Mouse (Mus musculus) 3134 (cell line): ENCODE measurements around the gene Lypd3.
"Not testable (repeated sequence)": the region's sequence is repeated elsewhere in the genome, so short reads cannot be mapped to it uniquely, and the experiment has no call there.

Experiments
- DNase-seq: peaks from one replicate; pipeline ENCODE4 v3.0.0-alpha.2; 2011; ENCODE audit warnings: low spot score; ENCODE audit not compliant: insufficient read length; ENCODE audit errors: extremely low read depth

The Lypd3 gene

DNA sequence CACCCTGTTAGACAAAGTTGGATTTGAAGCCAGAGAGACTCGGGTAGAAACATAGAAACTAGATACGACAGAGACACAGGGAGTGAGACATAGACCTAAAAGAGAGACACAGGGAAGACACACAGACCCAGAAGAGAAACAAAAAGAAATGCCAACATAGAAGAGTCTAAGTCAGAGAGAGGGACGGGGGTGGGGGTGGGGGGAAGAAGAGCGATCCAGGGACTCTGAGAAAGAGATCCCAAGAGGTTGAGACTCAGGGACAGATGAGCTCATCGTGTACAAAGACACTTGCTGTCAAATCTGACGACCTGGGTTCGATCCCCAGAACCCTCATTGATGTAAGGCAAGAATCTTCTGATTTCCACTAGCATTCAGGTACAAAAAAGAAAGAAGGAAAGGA lies 24.6 kb upstream of the Lypd3 start:
- no peak for DNase-seq

DNA sequence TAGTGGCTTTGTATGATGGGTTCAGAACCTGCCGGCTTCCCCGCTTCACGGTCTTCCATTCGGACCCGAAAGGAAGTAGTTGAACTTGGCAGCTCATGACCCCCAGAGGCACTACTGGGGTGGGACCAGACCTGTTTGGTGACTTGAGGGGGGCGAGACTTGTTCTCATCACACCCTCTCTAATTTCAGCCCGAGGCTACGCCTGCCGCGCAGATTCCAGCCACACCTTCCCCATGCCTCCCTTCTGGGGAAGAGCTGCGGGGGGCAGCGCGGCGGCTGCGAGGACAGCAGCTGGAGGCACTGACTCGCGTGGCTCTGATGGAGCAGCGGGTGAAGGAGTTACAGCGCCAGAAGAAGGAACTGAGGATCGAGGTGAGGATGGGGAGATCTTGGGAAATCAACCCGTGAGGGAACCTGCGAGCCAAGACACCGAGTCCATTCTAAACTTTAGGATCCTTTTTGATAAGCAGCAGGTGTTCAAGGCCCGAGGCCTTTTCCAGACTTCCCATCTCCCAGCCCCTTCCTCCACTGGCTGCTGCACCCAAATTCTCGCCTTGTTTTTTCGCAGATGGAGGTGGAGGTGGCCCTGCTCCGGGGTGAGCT lies 23.9 kb upstream of the Lypd3 start:
- DNase-seq, result no peak

DNA sequence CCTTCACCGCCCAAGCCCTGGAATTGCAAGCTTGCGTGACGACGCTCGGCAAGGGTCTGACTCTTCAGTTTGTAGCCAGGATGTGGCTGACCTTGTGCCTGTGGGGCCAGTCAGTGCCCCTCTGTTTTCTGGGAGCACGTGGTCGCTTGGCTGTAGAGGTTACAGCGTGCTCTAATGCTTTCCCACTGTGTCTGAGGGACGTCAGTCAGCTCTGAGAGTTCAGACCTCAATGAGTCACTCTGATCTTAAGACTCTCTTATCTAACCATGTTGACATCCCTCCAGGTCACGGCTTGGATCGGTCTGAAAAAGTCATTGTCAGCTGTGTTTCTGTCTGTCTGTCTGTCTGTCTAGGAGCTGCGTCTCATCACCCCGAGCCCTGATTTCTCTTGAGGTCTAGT lies 21.5 kb upstream of the Lypd3 start:
- DNase-seq, result no peak

DNA sequence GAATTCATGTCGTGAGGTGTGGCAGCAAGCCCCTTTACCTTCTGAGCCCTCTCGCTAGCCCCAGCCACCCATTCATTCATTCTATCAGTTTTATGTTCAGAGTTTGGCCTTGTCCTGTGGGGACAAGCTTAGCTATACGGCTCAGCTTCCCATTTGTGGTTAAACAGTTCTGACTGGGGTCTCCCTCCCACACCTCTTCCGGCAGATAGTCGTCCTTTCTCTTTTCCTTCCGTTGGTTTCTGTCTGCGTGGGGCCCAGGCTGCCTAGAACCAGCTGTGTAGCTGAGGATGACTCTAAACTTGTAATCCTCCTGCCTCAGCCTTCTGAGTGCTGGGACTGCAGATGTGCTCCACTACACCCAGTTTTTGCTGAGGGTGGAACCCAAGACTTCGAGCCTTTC lies 18.6 kb upstream of the Lypd3 start:
- no peak for DNase-seq

DNA sequence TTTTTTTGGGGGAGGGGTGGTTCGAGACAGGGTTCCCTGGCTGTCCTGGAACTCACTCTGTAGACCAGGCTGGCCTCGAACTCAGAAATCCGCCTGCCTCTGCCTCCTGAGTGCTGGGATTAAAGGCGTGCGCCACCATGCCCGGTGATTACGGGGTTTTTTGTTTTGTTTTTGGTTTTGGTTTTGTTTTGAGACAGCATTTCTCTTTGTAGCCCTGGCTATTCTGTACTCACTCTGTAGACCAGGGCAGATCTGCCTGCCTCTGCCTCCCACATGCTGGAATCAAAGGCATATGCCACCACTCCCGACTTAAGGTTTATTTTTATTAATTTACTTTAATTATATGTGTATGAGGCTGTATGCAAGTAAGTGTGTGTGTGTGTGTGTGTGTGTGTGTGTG lies 18.0 kb upstream of the Lypd3 start:
- not testable (repeated sequence) for DNase-seq

DNA sequence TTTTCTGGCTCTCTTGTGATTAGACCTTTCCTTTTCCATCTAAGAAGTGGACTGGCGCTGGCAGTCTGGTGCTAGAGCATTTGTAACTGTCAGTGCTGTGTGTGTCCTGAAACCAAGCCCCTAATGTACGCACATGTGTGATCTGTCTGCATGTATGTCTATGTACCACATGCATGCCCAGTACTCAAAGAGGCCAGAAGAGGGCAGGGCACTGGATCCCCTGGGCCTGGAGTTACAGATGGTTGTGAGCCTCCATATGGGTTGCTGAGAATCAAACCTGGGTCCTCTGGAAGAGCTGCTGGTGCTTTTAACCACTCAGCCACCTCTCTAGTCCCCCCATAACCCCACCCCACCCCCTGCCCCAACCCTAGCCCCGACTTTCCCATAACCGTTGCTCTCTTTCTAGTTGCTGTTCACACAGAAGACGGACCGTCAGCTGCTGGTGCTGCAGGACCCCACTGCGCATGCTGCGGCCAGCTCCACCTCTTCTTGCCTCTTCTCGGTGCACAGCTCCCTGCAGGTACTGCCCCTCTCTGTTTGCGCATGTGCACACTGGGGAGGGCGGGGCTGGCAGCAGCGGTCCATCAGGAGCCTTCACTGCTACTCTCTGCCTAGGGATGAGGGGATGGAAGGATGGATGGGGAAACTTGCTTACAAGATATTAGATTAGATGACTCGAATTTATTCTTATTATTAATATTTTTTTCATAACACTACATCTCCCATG lies 16.5 kb upstream of the Lypd3 start:
- DNase-seq, result no peak

DNA sequence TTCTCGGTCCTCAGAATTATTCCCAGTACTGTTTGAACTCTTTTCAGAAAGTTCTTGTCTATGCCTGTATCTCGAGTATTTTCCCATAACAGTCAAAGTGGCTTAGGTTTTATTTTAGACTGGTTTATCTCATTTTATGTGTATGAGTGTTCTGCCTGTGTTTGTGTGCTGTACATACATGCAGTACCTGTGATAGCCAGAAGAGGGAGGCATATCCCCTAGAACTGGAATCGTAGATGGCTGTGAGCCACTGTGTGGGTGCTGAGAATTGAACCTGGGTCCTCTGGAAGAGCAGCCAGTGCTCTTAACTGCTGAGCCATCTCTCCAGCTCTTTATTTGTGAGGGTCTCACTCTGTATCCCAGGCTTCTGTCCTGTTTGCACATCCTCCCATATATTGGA lies 15.2 kb upstream of the Lypd3 start:
- no peak for DNase-seq

DNA sequence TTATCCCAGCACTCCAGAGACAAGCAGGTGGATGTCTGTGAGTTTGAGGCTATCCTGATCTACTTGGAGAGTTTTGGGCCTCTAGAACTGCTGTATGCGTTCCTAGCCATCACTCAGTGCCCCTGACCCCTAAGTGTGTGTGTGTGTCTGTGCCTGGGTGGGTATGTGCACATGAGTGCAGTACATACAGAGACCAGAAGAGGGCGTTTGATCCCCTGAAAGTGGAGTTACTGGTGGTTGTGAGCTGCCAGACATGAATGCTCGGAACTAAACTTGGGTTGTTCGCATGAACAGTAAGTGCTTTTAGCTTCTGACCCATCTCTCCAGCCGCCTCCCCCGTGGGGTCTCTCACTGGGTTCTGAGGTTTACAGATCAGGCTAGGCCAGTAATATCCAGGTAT lies 13.4 kb upstream of the Lypd3 start:
- no peak for DNase-seq

DNA sequence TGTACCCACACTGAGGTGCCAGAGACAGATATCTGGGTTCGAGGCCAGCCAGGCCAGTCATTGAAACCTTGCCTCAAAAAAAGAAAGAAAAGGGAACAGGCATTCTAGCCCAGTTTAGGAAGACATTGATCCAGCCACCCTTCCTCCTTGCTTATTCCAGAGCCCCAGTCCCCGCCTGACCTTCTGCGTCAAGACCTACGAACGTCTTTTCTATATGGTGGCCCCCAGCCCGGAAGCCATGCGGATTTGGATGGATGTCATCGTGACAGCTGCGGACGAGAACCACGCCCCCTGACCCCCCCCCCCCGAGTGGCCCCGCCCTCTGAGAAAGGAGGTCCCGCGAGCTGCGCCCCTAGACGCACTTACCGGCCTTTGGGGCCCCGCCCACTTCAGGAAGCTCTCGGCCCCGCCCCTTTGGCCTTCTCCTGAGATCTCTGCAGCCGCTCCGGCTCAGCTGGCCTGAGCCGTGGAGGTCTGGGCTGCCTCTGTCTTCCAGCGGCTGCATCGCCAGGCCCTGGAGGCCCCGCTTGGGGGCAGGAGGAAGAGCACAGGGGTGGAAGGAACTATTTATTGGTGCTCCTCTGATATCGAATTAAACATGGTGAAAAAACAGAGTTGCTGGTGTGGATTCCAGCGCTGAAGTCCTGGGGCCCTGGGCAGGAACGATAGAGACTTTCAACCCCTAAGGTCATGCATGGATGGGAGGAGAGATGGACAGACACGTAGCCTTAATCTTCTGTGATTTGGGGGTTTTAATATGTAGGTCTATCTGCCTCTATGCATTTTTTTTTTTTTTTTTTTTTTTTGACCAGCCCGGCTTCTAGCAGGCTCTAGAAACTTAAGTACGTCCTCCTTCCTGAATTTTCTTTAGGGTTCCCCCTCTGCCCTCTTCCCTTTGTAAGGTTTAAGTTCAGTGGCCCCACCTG lies 7.4 kb upstream of the Lypd3 start:
- DNase-seq, result no peak

DNA sequence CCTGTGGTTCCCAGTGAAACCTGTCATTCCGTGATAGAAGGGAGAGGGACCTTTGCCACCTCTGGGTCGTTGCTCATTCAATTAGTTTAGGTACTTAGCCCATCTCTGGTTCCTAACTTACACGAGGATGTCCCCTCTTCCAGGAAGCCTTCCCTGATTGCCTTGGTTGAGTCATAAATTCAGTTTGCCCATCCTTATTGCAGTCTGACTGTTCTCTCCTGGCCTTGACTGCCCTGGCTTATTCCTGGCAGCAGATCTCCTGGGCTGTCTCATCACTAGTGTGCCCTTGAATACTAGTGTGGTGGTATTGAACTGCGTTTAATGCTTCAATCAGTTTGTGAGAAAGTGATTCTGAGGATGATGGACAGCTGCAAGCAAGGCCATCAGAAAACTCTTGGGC lies 6.7 kb upstream of the Lypd3 start:
- DNase-seq, result no peak

DNA sequence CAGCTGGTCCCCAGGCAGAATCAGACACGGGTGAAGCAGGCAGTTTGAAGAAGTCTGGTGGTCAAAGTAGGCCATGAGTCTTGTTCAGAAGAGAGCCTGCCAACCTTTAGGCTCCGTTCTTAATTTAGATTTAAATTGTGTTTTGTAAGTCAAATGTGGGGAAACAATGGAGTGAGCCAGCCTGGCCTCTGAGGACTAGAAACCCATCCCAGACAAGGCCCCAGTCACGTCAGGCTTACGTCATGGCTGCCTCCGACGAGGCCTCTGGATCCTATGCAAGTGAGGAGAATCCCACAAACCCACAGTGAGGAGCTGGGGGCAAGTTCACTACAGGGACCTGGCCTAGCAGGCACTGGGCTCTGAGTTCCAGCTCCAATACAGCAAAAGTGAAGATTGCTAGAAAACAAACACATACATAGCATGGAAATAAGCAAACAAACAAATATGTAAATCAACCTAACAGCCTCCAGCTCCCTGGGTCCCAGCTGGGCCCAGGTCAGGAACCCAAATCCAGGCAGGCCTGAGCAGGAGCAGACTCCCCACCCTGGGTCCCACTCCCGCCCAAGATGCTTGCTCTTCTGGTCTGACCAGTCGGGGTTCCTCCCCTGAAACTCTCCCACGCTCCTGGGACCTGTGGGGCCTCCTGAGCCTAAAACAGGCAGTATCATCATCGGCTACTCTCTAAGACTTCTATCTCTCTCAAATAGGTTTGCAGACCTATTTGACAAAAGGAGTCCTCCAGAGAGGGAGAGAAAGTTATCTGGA lies 6.1 kb upstream of the Lypd3 start:
- DNase-seq, result no peak

DNA sequence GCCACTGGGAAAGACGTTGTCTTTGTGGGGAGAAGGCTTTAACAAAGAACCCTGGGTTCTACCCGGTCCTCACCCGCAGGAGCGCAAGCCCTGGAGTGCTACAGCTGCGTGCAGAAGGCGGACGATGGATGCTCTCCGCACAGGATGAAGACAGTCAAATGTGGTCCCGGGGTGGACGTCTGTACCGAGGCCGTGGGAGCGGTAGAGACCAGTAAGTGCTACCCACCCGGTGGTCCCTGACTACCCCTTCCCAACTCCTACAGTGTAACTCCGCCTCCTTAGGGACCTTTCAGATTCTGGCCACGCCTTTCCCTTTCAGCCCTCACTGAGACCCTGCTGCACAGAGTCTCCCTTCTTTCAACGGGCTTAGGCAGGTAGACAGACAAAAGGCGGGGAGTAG lies 696 bp downstream of the Lypd3 start:
- DNase-seq, result no peak

DNA sequence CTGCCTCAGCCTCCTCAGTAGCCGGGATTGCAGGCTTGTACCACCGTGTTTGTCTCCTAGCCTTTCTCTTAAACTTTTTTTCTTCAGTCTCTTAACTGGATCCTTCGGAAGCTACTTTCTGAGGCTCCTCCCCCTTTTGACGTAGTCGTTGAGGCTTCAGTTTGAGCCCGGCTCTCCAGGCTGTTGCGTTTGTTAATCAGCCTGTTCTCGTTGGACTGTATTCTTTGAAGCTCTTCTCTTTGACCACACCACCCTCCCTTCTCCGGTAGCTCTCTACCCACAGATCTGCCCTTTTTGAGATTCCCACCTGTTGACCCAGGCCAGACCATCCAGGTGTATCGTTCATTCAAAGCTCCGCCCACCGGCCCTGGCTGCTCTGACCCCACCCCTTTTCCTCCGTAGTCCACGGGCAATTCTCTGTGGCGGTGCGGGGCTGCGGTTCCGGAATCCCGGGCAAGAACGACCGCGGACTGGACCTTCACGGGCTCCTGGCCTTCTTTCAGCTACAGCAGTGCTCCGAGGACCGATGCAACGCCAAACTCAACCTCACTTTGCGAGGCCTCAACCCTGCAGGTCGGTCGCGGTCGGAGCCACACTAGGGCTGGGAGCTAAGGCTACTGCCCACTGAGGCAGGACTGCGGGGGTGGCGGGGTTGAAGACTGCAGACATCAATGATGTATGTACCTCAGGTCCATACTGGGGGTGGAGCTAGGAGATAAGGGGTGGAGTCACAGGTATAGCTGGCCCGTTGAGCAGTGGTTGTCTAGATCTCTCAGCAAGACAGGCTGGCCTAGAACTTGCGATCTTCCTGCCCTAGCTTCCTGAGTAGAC lies 1.9 kb downstream of the Lypd3 start:
- no peak for DNase-seq

DNA sequence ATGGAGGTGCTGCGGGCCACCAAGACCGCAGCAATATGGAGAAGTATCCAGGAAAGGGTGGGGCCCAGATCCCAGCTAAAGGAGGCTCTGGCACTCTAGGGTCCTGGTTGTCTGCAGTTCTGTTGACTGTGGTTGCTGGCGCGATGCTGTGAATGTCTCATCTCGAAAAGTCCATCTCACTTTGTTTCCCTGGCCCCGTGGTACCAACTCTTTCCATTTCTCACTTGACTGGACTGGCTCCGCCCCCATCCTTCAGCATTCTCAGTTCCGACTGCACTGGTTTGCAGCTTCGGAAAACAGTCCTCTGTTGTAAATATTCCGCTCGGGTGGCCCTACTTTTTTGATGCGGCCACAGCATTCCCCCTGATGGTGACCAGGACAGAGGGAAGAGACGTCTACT lies 4.1 kb downstream of the Lypd3 start:
- DNase-seq, result no peak

DNA sequence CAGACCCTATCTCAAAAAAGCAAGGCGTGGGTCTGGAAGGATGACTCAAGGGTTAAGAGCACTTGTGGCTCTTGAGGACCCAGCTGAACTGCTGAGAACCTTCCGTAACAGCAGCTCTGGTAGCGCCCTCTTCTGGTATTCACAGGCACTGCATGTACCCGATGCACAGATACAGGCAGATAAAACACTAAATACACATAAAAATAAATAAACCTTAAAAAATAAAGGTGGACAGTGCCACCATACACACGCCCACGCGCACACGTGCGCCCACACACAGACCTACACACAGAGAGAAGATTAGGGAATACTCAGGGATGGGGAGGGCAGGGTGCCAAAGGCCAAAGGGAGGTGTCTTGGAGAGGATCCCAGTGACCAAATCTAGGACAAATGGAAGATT lies 6.1 kb downstream of the Lypd3 start:
- DNase-seq, result no peak

DNA sequence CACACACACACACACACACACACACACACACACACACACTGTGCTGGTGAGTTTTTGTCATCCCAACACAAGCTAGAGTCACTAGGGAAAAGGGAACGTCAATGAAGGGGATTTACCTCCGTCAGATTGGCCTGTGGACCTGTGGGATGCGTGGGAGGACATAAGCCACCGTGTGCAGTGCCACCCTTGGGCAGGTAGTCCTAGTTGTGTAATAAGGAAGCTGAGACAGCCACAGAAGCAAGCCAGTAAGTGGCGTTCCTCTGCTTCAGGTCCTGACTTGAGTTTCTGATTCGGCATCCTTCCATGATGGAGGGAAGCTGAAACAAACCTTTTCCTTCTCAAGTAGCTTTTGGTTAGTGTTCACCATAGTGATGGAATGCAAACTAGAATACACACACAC lies 8.1 kb downstream of the Lypd3 start:
- no peak for DNase-seq

DNA sequence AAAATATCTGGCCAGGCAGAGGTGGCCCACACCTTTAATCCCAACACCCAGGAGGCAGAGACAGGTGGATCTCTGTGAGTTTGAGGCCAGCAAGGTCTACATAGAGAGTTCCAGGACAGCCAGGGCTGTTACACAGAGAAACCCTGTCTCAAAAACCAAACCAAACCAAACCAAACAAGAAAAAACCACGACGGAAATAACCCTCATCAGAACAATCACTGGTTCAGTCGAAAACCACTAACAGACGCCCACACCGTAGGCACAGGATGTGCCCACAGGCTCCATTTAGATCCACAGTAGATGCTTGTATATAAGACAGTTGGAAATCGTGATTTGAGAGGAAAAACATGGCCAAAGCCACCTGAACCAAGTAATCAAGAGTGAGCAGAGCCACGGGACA lies 8.6 kb downstream of the Lypd3 start:
- DNase-seq, result no peak

DNA sequence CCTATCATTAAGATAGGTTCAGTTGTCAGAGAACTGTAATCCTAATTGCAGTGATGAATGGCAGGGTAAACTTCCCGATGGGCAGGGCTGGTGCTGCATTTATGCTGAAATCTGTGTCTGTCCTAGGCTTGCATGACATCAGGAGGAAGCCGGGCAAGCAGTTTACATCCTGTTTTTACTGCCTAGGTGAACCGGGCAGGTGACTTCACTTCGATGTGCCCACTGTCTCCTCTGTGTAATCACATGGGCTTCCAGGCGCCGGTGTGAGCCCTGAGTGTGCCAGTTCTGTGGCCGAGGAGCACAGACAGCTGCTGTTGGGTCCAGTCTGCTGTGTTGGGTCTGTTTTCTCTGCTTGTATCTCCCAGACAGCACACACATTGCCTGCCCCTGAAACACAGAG lies 10.1 kb downstream of the Lypd3 start:
- no peak for DNase-seq

DNA sequence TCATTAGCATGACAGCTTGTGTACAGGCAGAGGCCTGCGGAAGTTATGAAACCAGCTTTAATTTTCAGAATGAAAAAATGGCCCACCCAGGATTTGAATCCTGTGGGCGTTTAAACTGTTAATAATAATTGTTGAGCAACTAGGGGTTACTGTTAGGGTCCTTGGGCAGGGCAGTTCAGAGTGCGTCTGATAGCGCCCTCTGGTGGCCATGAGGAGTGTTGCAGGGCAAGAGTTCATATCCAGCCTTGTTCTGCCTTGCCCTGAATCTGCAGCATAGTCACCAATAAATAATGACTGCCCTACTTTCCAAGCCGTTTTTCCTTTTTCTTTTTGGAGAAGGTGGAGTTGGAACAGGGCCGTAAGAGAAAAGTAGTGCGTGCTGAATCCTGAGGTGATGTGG lies 17.3 kb downstream of the Lypd3 start:
- DNase-seq, result no peak

DNA sequence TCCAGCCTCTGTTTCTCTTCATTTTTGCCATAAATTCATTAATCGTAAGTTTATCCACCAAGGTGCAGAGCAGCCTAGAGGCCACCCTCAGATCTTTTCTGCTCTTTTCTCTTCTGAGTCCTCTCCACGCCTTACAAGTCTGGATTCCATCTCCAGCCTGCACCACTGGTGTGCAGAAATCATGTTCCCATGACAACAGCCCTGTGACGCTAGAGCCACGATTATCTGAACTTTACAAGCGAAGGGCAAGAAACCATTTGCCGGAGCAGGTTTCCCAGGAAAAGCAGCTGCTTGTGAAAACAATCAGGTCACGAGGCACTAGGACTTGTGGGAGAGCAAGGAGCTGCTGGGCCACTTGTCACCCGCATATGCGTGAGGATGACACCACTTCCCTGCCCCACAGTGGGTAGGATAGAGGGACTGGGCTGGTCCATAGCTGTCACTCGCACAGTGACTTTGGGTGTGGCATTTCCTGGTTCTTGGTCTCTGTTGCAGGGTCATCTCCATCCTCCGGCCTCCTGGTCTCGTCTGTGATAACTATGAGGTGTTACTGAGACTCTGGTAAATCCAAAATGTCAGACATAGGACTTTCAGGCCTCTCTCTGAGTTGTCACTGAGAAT lies 23.5 kb downstream of the Lypd3 start:
- DNase-seq, result no peak
